Mouse (Mus musculus) erythroblast, embryonic 14.5 days (primary cell): ENCODE results near the gene Ptprr.

Experiments
- GATA1 ChIP-seq: IDR thresholded peaks from 2 replicates; pipeline ENCODE4 v1.6.1; 2012; ENCODE audit warnings: low read length, inconsistent platforms, mixed read lengths
- TAL1 ChIP-seq: IDR thresholded peaks from 3 replicates; pipeline ENCODE4 v1.6.1; 2012; ENCODE audit warnings: low read length, inconsistent platforms, mixed read lengths

DNA sequence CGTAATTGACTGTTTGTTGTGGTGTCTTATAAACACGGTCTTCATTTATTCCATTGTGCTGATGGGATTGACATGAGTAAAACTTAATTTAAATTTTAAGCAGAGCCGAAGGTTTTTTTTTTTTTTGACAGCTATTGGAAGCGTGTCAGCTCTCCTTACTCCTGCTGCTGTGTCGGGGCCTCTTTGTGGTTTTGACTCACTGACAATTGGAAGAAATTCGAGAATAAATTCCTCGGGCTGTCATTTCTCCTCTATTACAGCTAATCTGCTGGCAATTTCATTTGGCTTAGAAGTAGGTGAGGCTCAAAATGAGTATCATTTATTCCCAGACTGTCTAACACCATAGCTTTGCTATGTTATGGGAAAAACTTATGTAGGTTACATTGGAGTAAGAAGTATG is 41.7 kb upstream of the Ptprr start:
- no peak for TF ChIP-seq GATA1
- no peak for TF ChIP-seq TAL1
